Mouse (Mus musculus) activated CD4-positive, CD25-positive, alpha-beta regulatory T cell, adult 9 weeks (primary cell): ENCODE data around the gene Sult2b1. TPM values are rescaled to one million over a fixed set of nuclear protein-coding genes. Genes with fewer than 3 reads are reported as not detected.

ENCODE experiments used
- polyA plus RNA-seq: library from polyadenylated mRNA; unstranded; fragments of 100-300 nt; shearing (Covaris generic); gene quantifications from one replicate; pipeline ENCODE4 v1.2.1, GENCODE M21; 2017

Gene Sult2b1
- polyA plus RNA-seq, 1 experiment from 2014 or later = 1.6 TPM

Other genes starting within 250 kb of the Sult2b1 start
- 1.9 TPM for gene Hsd17b14, start 229.8 kb downstream of the Sult2b1 start, polyA plus RNA-seq
- 64.7 TPM for gene Bcat2, start 214.5 kb downstream of the Sult2b1 start, polyA plus RNA-seq
- gene Fgf21, start 169.2 kb downstream of the Sult2b1 start, polyA plus RNA-seq = not detected
- not detected for gene Fut1, start 167.4 kb downstream of the Sult2b1 start, polyA plus RNA-seq
- 0.11 TPM for gene Izumo1, start 162.9 kb downstream of the Sult2b1 start, polyA plus RNA-seq
- 1.2 TPM for gene Rasip1, start 157.2 kb downstream of the Sult2b1 start, polyA plus RNA-seq
- gene Mamstr, start 144.7 kb downstream of the Sult2b1 start, polyA plus RNA-seq = 0.72 TPM
- gene Fut2, start 118.3 kb downstream of the Sult2b1 start, polyA plus RNA-seq = 0.17 TPM
- not detected for gene Ntn5, start 100.6 kb downstream of the Sult2b1 start, polyA plus RNA-seq
- 0.33 TPM for gene Sec1, start 90.3 kb downstream of the Sult2b1 start, polyA plus RNA-seq
- gene Car11, start 84.8 kb downstream of the Sult2b1 start, polyA plus RNA-seq = 8.1 TPM
- 12.6 TPM for gene Dbp, start 79.6 kb downstream of the Sult2b1 start, polyA plus RNA-seq
- gene Rpl18, start 69.2 kb downstream of the Sult2b1 start, polyA plus RNA-seq = 1,812 TPM
- gene Sphk2, start 66.7 kb downstream of the Sult2b1 start, polyA plus RNA-seq = 37.7 TPM
- gene Fam83e, start 63.5 kb downstream of the Sult2b1 start, polyA plus RNA-seq = not detected
- gene Spaca4, start 58.9 kb downstream of the Sult2b1 start, polyA plus RNA-seq = not detected
- not detected for gene Lmtk3, start 931 bp downstream of the Sult2b1 start, polyA plus RNA-seq
- 28.9 TPM for gene Cyth2, start 29.9 kb upstream of the Sult2b1 start, polyA plus RNA-seq
- not detected for gene Kcnj14, start 40.1 kb upstream of the Sult2b1 start, polyA plus RNA-seq
- gene Grwd1, start 46.3 kb upstream of the Sult2b1 start, polyA plus RNA-seq = 42.0 TPM
- gene Kdelr1, start 88.1 kb upstream of the Sult2b1 start, polyA plus RNA-seq = 119 TPM
- gene Grin2d, start 93.7 kb upstream of the Sult2b1 start, polyA plus RNA-seq = not detected
- 0.39 TPM for gene Syngr4, start 112.0 kb upstream of the Sult2b1 start, polyA plus RNA-seq
- gene Tmem143, start 112.3 kb upstream of the Sult2b1 start, polyA plus RNA-seq = 7.9 TPM
- gene Emp3, start 136.7 kb upstream of the Sult2b1 start, polyA plus RNA-seq = 689 TPM
- 2.2 TPM for gene Ccdc114, start 139.4 kb upstream of the Sult2b1 start, polyA plus RNA-seq
- gene Abcc6, start 245.6 kb upstream of the Sult2b1 start, polyA plus RNA-seq = not detected
- gene Nomo1, start 249.0 kb upstream of the Sult2b1 start, polyA plus RNA-seq = 22.0 TPM